ENCODE assay signal across 19 mouse cellular contexts in genomic region chr3:86119237-86119932, GRCm38 (mm10). TPM values are rescaled to one million over a fixed set of nuclear protein-coding genes. Genes with fewer than 3 reads are reported as not detected.
DNase-seq lines count a peak whose midpoint lies in the region; ATAC-seq and TF ChIP-seq lines count a peak whose summit lies in the region.
"Had no signal": no experiment of that assay in that cellular context is flagged by ENCODE, and none has a peak within 500 bp of the region (broad histone marks: within the 10 kb centered on the region; RNA-seq: fewer than 3 reads in every experiment).

No protein-coding gene starts in this region.

- peaks cover 5% of the 10 kb centered on the region; the same call in 1 of the 2 replicates for H3K9me3 ChIP-seq in midbrain, embryonic 12.5 days
- H3K9me3 ChIP-seq in midbrain, postnatal 0 days (ENCODE audit: low read length) = no peaks in the 10 kb centered on the region
- H3K9me3 ChIP-seq in embryonic facial prominence, embryonic 11.5 days (replicated peaks; ENCODE audit: control insufficient read depth, low read length) = no peaks in the 10 kb centered on the region
- no peaks in the 10 kb centered on the region for H3K9me3 ChIP-seq in limb, embryonic 11.5 days (ENCODE audit: control insufficient read depth, low read length)
- H3K9me3 ChIP-seq: heart, embryonic 12.5 days had no signal

- H3K27me3 ChIP-seq in midbrain, embryonic 12.5 days = no peaks in the 10 kb centered on the region
- no peaks in the 10 kb centered on the region for H3K27me3 ChIP-seq in midbrain, postnatal 0 days (ENCODE audit: insufficient read depth, low read length)
- H3K27me3 ChIP-seq in embryonic facial prominence, embryonic 11.5 days (ENCODE audit: control insufficient read depth, insufficient read depth, low read length) = no peaks in the 10 kb centered on the region
- no peaks in the 10 kb centered on the region for H3K27me3 ChIP-seq in limb, embryonic 11.5 days (ENCODE audit: control insufficient read depth, insufficient read depth, low read length)
- H3K27me3 ChIP-seq: forebrain, embryonic 12.5 days; heart, embryonic 12.5 days; neural tube, embryonic 12.5 days had no signal

- no peaks in the 10 kb centered on the region for H3K4me1 ChIP-seq in midbrain, embryonic 12.5 days
- no peaks in the 10 kb centered on the region for H3K4me1 ChIP-seq in midbrain, postnatal 0 days (ENCODE audit: insufficient read depth, low read length)
- H3K4me1 ChIP-seq in embryonic facial prominence, embryonic 11.5 days (ENCODE audit: control insufficient read depth, insufficient read depth, low read length) = no peaks in the 10 kb centered on the region
- H3K4me1 ChIP-seq in limb, embryonic 11.5 days (ENCODE audit: control insufficient read depth, insufficient read depth, low read length) = peaks cover 6% of the 10 kb centered on the region; the same call in 1 of the 2 replicates
- no peaks in the 10 kb centered on the region; the same call in 1 of the 2 replicates for H3K4me1 ChIP-seq in lung, adult 2 months (ENCODE audit: control insufficient read depth, insufficient read depth, low read length)
- H3K4me1 ChIP-seq: forebrain, embryonic 12.5 days; heart, embryonic 12.5 days had no signal

- TF ChIP-seq POLR2A in lung, adult 2 months (IDR thresholded peaks at IDR 0.05; ENCODE audit: borderline replicate concordance, extremely low read depth, low read depth, low read length) = no peak

- no peak for TF ChIP-seq CTCF in midbrain, postnatal 0 days (IDR thresholded peaks at IDR 0.05)
- no peak for TF ChIP-seq CTCF in lung, adult 2 months (IDR thresholded peaks at IDR 0.05; ENCODE audit: insufficient read depth, low read length)

- 0 out of 2 replicates have a peak, but pooled peaks cover 4% of the 10 kb centered on the region for H3K36me3 ChIP-seq in midbrain, embryonic 12.5 days
- H3K36me3 ChIP-seq in midbrain, postnatal 0 days (ENCODE audit: insufficient read depth, low read length) = peaks cover 7% of the 10 kb centered on the region
- H3K36me3 ChIP-seq in embryonic facial prominence, embryonic 11.5 days (replicated peaks; ENCODE audit: control insufficient read depth, insufficient read depth, low read depth, low read length) = no peaks in the 10 kb centered on the region
- peaks cover 3% of the 10 kb centered on the region; the same call in 1 of the 2 replicates for H3K36me3 ChIP-seq in limb, embryonic 11.5 days (ENCODE audit: control insufficient read depth, insufficient read depth, low read length)
- H3K36me3 ChIP-seq: G1E had no signal

- 0 out of 2 replicates have a peak overlapping the region, but pooled peaks have one; percentile 10 for H3K27ac ChIP-seq in midbrain, embryonic 12.5 days (replicated peaks)
- H3K27ac ChIP-seq in midbrain, postnatal 0 days (ENCODE audit: low read depth, low read length) = no peak overlapping the region
- no peak overlapping the region for H3K27ac ChIP-seq in embryonic facial prominence, embryonic 11.5 days (replicated peaks; ENCODE audit: low read depth, low read length)
- H3K27ac ChIP-seq in limb, embryonic 11.5 days (replicated peaks; ENCODE audit: low read depth, low read length) = 0 out of 2 replicates have a peak overlapping the region, but pooled peaks have one; percentile 30
- H3K27ac ChIP-seq: forebrain, embryonic 12.5 days; hindbrain, postnatal 0 days; liver, embryonic 14.5 days; neural tube, embryonic 12.5 days had no signal

- peak; percentile 20 for DNase-seq in embryo, embryonic 10 days (ENCODE audit: low spot score)
- DNase-seq in embryo, embryonic 10.5 days (ENCODE audit: low spot score) = no peak
- DNase-seq in midbrain, postnatal 0 days (ENCODE audit: low spot score) = no peak
- peak; percentile 62 for DNase-seq in embryonic facial prominence, embryonic 11.5 days (ENCODE audit: low spot score)
- no peak for DNase-seq in limb, embryonic 11.5 days (ENCODE audit: low spot score)
- DNase-seq in lung, adult 2 months = no peak
- no peak for DNase-seq in right cerebral cortex, postnatal 36 days (ENCODE audit: low spot score in 2 of 2)
- DNase-seq: cerebellum, adult 9-11 months; kidney, adult 11 months; spleen, adult 18-20 months; thymus, adult 18-20 months had no signal

- no peak overlapping the region for H3K4me3 ChIP-seq in midbrain, embryonic 12.5 days
- H3K4me3 ChIP-seq in midbrain, postnatal 0 days (ENCODE audit: low read depth, low read length) = no peak overlapping the region
- H3K4me3 ChIP-seq in embryonic facial prominence, embryonic 11.5 days (ENCODE audit: low read depth, low read length) = no peak overlapping the region
- H3K4me3 ChIP-seq in limb, embryonic 11.5 days (ENCODE audit: low read depth, low read length) = no peak overlapping the region
- H3K4me3 ChIP-seq in lung, adult 2 months (replicated peaks; ENCODE audit: extremely low read depth, low read depth, low read length) = no peak overlapping the region
- H3K4me3 ChIP-seq: forebrain, embryonic 12.5 days; heart, embryonic 12.5 days; neural tube, embryonic 12.5 days had no signal

- 69% methylated on average over 16 of the region's 16 CpGs for WGBS in midbrain, embryonic 12.5 days
- 62% methylated on average over 16 of the region's 16 CpGs for WGBS in midbrain, postnatal 0 days
- 59% methylated on average over 16 of the region's 16 CpGs for WGBS in embryonic facial prominence, embryonic 11.5 days
- 61% methylated on average over 16 of the region's 16 CpGs for WGBS in limb, embryonic 11.5 days
- 81% methylated on average over 16 of the region's 16 CpGs for WGBS in lung, adult 2 months

- H3K9ac ChIP-seq in midbrain, embryonic 12.5 days (replicated peaks) = no peak overlapping the region
- H3K9ac ChIP-seq in midbrain, postnatal 0 days (replicated peaks; ENCODE audit: low read length, poor library complexity, severe bottlenecking) = no peak overlapping the region; the same call in 1 of the 2 replicates
- no peak overlapping the region for H3K9ac ChIP-seq in embryonic facial prominence, embryonic 11.5 days (replicated peaks; ENCODE audit: low read length)
- H3K9ac ChIP-seq in limb, embryonic 11.5 days (ENCODE audit: low read length) = no peak overlapping the region
- H3K9ac ChIP-seq: forebrain, embryonic 12.5 days; heart, embryonic 12.5 days; liver, embryonic 14.5 days; neural tube, embryonic 12.5 days had no signal

- ATAC-seq in midbrain, embryonic 12.5 days (ENCODE audit: low FRiP score, low read depth) = no peak
- ATAC-seq in midbrain, postnatal 0 days (ENCODE audit: low FRiP score) = no peak
- ATAC-seq in embryonic facial prominence, embryonic 11.5 days (replicated peaks; ENCODE audit: insufficient number of reproducible peaks, low FRiP score, low TSS enrichment, low read depth) = no peak
- no peak for ATAC-seq in limb, embryonic 11.5 days (ENCODE audit: insufficient number of reproducible peaks, low FRiP score, low TSS enrichment, low read depth)
- ATAC-seq: CD4-positive, CD25-positive, alpha-beta regulatory T cell, adult 4 months; hindbrain, postnatal 0 days had no signal

- H3K4me2 ChIP-seq in midbrain, embryonic 12.5 days (replicated peaks) = no peak overlapping the region
- H3K4me2 ChIP-seq in midbrain, postnatal 0 days (ENCODE audit: low read depth, low read length, poor library complexity, severe bottlenecking) = no peak overlapping the region
- H3K4me2 ChIP-seq in embryonic facial prominence, embryonic 11.5 days (ENCODE audit: low read depth, low read length) = no peak overlapping the region
- no peak overlapping the region for H3K4me2 ChIP-seq in limb, embryonic 11.5 days (ENCODE audit: low read depth, severe bottlenecking)
- H3K4me2 ChIP-seq: forebrain, embryonic 12.5 days; heart, embryonic 12.5 days; neural tube, embryonic 12.5 days had no signal

RNA-seq across cellular contexts. Expression of gene Rps3a1, which starts 23.1 kb away (rescaled TPM):
- 812 and 830 TPM in 2 replicates for polyA plus RNA-seq in midbrain, embryonic 12.5 days (2016; fragmentation: Nextera tagmentation; extraction: Ambion mirVana)
- 418 and 476 TPM in 2 replicates for total RNA-seq in midbrain, postnatal 0 days (2014; rRNA removed)
- polyA plus RNA-seq in midbrain, postnatal 0 days (2015; fragmentation: Nextera tagmentation; extraction: Ambion mirVana) = 512 and 566 TPM in 2 replicates
- 1,393 and 1,448 TPM in 2 replicates for polyA plus RNA-seq in embryonic facial prominence, embryonic 11.5 days (2014; fragmentation: Nextera tagmentation; extraction: Ambion mirVana)
- polyA plus RNA-seq in limb, embryonic 11.5 days (2014; fragmentation: Nextera tagmentation; extraction: Ambion mirVana) = 1,399 and 1,412 TPM in 2 replicates
- 134 and 225 TPM in 2 replicates for polyA plus RNA-seq in lung, adult 2 months (2012; rRNA removed)

Comparison
In these comparisons a context has a peak if more than half of its experiments do, and no peak if none do; other contexts are left out.
1. DNase-seq: peak in embryo, embryonic 10 days (single experiment) and embryonic facial prominence, embryonic 11.5 days (single experiment); none in embryo, embryonic 10.5 days (single experiment), midbrain, postnatal 0 days (single experiment), limb, embryonic 11.5 days (single experiment), lung, adult 2 months (single experiment) and right cerebral cortex, postnatal 36 days (0 of 2).
2. H3K27ac ChIP-seq: peak in midbrain, embryonic 12.5 days (single experiment) and limb, embryonic 11.5 days (single experiment); none in midbrain, postnatal 0 days (single experiment) and embryonic facial prominence, embryonic 11.5 days (single experiment).